Mouse (Mus musculus): ENCODE data around the gene Fus.
A peak's percentile ranks its signal among the peaks of the same experiment; 100 is the strongest.

The Fus gene

DNA sequence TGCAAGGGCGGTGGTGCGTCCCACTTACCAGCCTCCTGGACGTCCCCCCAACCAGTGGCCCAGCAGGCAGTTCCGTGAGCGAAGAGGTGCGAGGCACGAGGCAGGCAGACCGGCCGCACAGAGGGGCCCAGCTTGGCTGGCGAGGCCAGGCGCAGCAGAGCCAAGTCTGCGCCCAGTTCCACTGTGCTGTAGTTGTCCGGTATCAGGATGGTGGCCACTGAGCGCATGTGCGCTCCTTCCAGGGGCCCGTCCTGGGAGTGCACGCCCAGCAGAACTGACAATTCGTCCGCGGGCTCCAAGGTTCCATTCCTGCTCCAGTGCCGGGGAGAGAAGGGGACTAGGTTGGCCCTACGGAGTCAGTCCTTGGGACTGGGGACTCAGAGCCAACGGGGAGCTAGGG, 22.6 kb upstream of the Fus start:
- DNase-seq (ENCODE audit: extremely low spot score): peak; percentile 26

DNA sequence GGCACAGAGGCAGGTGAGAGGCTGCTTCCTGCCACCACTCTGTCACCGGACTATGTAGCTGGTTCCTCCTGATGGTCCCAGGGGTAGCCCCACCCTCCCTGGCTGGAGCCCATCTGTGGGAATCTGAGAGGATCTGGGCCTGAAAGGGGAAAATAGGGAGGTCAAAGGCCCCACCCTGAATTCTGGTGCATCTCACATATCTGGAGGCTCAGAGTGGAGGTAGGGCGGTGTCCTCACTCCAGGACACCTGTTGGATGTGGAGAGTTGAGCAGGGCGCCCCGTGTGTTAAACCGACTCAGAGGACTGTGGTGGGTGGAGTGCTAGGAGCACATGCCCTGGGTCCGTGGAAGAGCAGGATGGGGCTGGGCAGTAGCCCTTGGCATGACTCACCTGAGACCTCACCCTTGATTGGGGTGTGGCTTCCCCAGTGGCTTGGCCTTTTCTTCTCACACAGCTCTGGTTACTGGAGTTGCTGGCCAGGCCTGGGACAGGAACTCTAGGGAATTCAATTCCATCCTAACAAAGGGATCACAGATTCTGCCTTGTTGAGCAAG, 20.7 kb upstream of the Fus start, which contains the start of gene Prss36:
TSS of gene Prss36 (minus strand) at position 256 of the 554 bp plus-strand sequence.
- no peak for DNase-seq (ENCODE audit: extremely low spot score)

DNA sequence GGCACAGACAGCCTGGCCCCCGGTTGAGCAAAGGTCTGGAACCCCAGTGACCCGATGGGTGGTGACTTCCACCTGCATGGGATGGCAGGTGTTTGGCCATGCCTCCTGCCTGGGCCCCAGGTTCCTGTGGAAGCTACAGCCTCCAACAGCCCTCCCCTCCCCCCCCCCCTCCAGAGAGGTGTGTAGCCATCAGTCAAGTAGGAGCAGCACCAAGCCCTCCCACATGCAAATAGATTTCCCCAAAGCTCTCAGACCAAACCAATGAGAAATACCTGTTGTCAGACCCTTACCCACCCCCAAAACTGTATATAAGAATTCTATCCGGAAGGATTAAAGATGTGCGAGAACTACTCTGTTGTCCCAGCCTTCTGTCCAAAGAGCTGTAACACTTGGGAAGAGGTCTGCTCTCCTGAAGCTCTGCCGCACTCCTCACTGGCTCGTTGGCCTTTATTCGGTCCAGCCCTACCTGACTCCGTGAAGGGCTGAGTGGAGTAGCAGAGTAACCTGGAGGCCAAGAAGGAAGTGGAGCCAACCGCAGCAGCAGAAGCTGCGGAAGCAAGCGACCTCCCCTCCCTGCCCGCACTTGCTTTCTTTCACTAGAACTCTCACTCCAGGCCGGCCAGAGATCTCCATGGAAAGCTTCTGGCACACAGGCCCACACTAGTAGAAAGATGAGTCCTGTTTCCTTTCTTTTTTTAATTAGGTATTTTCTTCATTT, 14.2 kb upstream of the Fus start:
- no peak for DNase-seq (ENCODE audit: extremely low spot score)

DNA sequence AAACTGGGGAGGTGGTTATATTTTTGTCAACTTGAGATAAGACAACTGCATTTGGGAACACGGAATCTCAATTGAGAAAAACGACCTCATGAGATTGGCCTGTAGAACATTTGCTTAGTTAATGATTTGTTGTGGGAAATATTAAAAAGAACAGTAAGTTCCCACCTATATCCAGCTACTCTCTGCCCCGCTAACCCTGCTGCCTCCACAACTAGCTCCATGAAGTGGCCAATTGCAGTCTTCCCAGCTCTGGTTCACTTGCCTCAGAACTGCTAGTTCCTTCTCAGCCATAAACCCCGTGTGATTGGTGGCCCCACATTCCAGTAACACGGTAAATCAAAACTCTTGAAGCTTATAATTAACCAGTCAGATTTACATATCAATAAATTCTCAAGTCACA, 7.9 kb upstream of the Fus start:
- no peak for DNase-seq (ENCODE audit: extremely low spot score)

DNA sequence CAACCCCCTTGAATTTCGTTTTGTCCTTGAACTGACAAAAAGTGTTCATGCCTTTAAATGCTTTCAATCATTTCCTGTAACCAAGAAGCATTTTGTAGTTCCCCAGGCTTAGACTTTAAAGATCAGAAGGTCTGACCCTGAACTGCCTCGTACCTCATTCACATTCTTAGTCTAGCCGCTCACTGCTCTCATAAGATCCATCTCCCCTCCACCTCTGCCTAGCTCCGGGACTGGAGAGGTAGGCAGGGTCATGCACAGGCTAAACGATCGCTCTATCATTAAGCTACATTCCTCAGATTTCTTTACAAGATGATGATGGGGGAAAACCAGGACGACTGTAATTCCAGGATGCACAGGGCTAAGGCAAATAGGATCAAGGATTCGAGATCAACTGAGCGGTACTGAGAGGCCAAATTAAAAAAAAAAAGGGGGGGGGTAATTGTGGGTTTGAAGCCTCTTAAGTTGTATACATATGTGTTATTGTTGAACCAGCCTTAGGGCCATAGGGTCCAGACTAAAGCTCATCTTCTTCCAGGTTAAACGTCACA, 812 bp upstream of the Fus start:
- peak; percentile 35 for DNase-seq (ENCODE audit: extremely low spot score)

DNA sequence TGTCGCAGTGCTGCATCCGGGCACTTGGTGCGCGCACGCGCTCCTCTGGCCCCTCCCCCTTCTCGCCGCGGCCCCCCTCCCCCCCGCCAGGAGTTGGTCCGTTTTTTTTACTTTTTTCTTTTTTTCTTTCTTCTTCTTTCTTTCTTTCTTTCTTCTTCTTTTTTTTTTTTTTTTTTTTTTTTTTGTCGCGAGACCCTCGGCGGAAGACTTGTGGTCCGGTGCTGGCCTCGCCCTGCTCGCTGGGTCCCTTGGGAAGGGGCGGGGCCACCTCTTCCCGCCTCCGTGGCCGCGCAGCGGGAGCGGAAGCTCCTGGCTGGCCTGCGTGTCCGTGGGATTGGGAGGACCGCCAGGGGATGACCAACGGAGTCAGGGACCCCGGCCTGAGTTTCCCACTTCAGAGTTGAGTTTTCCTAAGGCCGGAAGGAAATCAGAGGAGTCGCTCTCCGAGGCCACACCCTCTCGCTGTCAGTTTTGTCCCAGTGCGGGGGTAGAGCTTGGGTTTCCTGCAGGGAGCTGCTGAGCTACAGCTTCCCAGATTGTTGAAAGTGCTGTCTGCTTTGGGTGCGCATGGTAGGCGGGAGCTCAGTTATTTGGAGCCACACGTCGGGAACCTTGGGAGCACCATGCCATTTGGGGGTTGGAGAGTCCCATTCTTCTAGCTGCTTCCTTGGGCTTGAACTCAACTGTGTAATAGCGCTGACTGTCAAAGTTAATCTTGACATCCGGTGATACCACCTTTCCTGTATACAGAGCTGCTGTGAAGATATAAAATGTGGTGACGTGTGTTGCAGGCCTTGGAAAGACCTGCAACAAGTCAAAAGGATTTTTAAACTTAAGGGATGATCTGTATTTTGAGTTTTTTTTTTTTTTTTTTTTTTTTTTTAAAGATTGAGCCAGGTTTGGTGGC, 918 bp downstream of the Fus start:
- peak; percentile 79 for DNase-seq (ENCODE audit: extremely low spot score)

DNA sequence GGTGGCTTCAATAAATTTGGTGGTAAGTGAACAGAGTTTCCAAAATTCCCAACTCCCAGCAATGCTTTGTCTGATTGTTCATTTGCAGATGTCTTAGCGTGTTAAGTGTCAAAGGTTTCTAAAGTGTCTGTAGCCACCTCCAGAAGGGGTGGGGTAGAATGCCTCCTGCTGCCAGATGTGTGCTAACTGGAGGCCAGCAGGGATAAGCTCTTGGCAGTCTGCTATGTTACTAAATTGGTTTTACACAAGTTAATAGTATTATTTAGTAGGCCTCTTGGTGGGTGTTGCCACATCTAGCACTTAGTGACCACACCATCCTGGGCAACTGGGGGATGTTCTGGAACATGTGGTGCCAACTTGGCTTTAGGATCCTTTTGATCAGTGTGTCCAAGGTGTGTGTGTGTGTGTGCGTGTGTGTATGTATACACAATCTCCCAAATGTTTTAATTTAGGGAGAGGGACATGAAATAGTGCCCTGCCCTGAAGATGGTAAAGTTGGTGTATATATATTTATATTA, 7.2 kb downstream of the Fus start:
- no peak for DNase-seq (ENCODE audit: extremely low spot score)

DNA sequence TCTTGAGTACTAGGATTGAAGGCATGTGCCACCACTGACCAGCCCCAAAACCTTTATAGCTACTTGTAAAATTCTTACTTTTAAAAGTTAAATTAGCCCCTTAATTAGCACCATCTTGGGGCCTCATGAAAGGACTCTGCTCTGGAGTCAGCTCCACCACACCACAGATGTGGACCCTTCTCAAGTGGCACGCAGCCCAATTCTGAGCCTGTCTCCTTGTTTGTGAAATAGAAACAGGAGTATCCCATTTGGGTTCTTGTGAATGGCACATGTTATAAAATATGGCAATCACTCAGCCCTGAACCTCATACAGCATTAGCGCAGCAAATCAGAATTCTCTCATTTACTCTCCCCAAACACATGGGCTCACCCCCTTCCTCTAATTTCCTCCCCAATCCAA, 11.6 kb downstream of the Fus start:
- DNase-seq (ENCODE audit: extremely low spot score): no peak

DNA sequence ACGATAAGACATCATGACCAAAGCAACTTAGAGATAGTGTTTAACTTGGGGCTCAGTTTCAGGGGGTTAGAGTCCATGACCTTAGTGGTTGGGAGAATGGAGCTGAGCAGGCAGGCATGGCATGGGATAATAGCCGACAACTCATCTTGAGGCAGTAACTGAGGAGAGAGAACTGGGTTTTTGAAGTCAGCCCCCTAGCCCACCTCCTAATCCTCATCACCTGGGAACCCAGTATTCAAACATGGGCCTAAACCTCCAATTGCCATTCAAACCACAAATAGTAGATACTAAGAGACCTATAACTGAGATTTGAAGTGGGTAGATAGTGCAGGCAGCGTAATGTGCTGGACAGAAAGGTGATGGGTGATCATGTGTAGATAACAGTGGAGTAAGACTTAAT, 13.3 kb downstream of the Fus start:
- no peak for DNase-seq (ENCODE audit: extremely low spot score)

DNA sequence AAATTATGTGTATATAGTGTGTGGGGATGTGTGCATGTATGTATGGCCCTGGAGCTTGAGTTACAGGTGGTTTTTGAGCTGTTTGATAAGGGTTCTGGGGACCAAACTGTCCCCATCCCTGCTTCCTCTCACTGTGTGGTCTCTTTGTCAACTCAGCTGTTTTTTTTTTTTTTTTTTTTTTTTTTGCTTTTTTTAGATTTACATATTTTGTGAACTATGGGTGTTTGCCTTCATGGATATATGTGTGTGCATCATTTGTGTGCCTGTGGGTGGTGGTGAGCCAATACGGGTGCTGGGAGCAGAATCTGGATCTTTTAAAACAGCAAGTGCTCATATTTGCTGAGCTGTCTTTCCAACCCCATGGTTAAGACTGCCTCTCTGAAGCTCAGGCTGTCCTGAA, 21.6 kb downstream of the Fus start:
- DNase-seq (ENCODE audit: extremely low spot score): no peak

DNA sequence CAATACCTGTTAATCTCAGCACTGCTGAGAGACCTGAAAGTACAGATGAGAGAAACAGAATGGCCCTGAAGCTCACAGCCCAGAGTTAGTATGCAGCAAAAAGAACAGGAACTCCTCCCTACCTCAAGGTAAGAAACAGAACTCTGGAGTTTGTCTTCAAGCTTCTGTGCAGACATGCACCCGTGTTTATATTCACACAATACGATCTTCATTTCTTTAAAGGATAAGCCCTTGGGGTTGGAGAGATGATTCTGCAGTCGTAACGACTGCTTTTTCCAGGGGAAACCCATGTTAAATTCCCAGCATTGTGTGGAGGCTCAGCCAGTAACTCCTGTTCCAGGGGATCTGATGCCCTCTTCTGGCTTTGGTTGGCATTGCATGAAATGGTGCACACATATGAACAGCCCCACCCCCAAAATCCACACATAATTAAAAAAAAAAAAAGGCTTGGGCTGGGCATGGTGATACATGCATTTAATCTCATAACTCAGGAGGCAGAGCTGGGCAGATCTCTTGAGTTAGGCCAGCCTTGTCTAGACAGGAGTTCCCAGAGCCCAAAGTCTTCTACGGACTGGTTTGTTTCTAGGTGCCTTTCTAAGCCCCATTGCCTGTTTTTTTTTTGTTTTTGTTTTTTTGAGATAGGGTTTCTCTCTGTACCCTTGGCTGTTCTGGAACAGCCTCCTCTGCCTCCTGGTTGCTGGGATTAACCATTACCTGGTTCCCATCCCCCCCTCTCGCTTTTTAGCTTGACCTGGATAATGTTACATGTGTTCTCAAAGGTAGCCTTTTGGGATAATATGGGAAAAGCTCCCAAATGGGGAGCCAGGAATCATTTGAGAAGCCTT, 24.6 kb downstream of the Fus start:
- DNase-seq (ENCODE audit: extremely low spot score): peak; percentile 75

DNA sequence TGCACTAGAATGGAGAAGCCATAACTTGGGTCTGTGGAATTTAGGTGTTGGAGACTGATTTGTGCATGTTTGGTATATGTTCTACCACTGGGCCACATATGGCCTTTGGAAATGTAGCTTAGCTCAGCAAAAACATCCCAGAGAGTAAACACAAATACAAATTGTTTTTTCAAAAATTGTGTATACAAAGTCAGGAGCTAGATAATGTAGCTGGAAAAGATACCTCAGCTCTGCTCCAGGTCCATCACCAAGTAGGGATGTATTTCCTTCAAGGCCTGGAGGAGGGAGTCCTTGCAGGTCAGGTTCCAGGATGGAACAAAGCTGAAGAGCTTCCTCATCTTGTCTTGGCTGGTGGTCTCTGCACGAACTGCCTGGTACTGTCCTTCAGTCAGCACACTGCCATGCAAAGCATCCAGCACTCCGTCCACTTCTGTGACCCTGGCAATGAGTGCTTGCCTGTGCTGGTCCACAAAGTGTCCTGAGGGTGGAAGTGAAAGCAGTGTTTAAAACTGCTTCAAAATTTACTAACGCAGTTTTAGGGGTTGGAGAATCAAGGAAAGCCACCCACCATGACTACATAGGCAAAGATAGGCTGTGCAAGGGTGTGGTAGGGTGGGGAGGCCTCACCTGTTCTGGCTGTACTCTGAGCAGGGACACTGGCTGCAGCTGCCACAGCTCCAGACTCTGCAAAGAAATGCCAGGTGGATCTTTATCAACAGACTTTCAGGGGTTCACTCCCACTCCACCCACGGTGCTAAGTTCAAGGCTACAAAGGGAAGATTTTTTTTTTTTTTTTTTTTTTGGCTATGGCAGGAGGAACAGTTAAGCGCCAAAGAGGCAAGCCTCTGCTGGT, 25.5 kb downstream of the Fus start:
- DNase-seq (ENCODE audit: extremely low spot score): no peak

DNA sequence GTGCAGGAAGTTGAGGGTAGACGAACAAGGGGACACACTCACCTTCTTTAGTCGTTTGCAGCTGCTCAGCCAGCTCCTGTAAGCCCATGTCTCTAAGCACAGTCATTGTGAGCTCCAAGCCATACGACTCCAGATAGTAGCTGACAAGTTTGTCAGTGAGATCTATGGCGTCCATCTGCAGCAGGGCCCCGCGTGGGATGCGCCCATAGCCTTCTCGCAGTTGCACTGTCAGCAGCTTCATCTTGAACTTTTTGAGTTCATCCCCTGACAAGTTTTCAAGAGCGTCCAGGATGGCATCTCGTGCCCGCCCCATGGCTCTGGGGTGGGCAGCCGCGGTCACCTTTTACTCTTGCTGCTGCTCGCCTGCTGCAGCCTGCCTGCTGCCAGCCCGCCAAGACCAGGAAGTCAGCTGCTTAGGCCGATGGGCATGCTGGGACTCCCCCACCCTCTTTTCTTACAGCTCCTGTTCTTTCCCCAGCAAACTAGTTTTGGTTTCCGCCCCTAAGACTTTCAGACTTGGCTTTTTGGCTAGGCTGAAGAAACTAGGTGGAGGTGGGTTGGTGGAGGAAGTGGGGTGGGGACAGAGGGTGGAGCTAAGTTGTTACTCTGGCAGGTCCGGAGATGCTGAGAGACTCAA, 26.2 kb downstream of the Fus start, which contains the start of gene Pycard:
TSS of gene Pycard (minus strand) at position 527 of the 637 bp plus-strand sequence.
- DNase-seq (ENCODE audit: extremely low spot score): peak; percentile 34

DNA sequence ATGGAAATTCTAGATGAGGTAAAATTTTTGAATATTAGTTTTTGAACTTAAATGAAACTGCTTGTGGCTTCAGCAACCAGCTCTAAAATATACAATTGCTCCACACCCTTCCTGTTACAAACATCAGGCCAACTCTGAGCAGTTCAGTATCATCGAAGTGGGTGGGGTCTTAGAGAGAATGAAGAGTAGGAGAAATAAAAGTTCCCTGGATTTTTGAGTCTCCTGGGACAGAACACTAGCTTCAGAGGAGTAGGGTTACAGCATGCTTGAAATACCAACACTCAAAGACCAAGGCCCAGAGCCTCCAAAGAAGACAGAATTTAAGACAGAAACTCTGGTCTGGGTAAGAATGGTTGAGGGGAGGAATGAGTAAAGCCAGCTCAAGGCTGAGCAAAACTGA, 32.2 kb downstream of the Fus start:
- DNase-seq (ENCODE audit: extremely low spot score): no peak

DNA sequence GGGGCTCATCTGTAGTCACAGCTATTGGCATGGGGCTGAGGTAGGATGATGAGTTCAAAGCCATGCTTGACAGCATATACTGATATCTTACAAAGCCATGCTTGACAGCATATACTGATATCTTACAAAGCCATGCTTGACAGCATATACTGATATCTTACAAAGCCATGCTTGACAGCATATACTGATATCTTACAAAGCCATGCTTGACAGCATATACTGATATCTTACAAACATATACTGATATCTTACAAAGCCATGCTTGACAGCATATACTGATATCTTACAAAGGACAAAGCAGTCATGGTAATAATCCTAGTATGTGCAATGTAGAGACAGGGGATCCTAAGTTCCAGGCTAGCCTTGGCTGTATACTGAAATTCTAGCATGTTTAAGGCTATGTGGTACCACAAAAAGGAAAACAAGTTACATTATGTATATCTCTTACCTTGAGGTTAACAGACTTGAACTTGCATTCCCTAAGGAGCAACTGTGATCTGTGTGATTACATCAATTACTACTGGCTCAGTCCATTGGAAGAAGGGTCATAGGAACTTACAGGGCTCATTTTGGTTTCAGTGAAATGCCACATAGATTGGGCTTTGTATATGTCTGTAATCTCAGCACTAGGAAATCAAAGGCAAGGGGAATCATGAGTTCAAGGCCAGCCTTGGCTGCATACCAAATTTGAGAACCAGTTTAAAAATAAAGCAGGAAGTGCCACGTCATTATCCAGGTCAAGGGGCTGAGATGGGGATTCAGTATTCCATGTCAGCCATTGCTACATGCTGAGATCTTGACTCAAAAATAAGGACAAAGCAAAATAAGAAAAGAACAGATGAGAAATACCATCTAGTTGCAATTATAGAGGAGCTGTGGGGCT, 33.1 kb downstream of the Fus start:
- no peak for DNase-seq (ENCODE audit: extremely low spot score)

DNA sequence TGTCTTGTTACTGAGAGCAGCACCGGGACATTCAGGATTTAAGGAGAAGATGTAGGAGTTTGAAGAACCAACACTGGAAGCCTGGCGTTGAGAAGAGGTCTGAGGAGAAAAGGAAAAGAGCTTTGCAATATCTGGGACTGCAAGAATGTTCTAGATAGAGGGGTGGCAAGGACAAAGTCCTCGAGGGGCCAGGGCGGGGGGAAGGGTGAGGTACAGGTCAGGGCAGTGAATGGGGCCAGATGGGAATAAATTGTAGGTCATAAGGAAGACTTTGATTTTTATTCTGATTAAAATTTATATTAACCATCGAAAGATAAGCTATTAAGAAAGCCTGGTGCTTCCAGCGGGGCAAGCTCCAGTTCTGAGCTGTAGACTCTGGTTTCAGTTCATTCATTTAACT, 35.8 kb downstream of the Fus start:
- DNase-seq (ENCODE audit: extremely low spot score): no peak

DNA sequence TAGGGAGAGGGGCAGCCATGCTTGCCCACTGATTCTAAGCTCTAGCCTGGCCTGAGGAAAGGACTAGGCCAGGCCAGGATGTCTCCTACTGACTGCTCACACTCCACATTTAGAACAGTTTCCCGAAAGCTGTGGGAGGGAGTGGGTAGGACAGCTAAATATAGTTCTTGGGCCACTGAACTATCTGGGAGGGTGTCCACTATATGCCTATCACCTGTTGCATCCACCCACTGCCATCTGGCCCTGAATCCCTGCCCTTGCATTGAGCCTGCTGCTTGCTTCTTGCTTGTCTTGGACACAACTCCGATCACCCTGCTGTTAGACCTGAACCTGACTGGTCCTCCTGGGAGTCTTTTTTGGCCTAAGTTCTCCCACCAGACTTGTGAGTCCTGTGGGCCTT, 36.4 kb downstream of the Fus start, which contains the start of gene Trim72:
TSS of gene Trim72 (plus strand) at position 262 of the 400 bp plus-strand sequence.
- no peak for DNase-seq (ENCODE audit: extremely low spot score)

DNA sequence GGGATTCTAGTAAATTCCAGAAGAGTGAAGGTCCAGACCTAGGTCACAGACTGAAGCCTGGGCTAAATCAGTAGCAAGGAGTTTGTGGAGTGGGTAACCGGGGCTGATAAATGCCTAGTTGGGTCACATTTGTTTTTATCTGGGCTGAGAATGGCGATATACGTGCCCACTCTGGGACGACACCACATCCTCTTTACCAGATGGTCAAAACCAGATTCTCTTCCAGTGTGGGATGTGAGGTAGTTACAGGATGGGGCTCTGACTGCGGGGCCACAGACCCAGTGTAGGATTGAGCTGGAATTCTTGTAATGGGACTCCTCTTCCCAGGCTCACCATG, 36.9 kb downstream of the Fus start:
- no peak for DNase-seq (ENCODE audit: extremely low spot score)
